Mouse (Mus musculus): ENCODE results near the gene Rplp2. TPM values are rescaled to one million over a fixed set of nuclear protein-coding genes. Genes with fewer than 3 reads are reported as not detected.

Gene Rplp2
- polyA plus RNA-seq, 1 experiment from 2014 or later: 845 TPM

GRCm38 (mm10) chr7:141497600-141497999 lies 50.4 kb downstream of the Rplp2 start:
- 92% methylated on average over 3 of the region's 3 CpGs for WGBS
- ATAC-seq (no peak), DNase-seq (ENCODE audit: low spot score) (no peak)
- H3K27ac ChIP-seq (ENCODE audit: low read depth, low read length): no peak overlapping the region
- H3K4me2 ChIP-seq (ENCODE audit: low read length): no peak overlapping the region
- H3K4me3 ChIP-seq (ENCODE audit: low read depth, low read length): no peak overlapping the region
- no peaks in the 10 kb centered on the region for H3K27me3 ChIP-seq (replicated peaks; ENCODE audit: control insufficient read depth, insufficient read depth, low read length)
- H3K36me3 ChIP-seq (ENCODE audit: control insufficient read depth, insufficient read depth, low read length): peaks cover 20% of the 10 kb centered on the region; the same call in 1 of the 2 replicates
- H3K4me1 ChIP-seq (ENCODE audit: control insufficient read depth, insufficient read depth, low read length): no peaks in the 10 kb centered on the region
- H3K9me3 ChIP-seq (replicated peaks; ENCODE audit: control insufficient read depth, low read length): no peaks in the 10 kb centered on the region
- no peak overlapping the region for H3K9ac ChIP-seq (ENCODE audit: low read length)

Other genes with a start within 250 kb of the Rplp2 start
- 0.94 and 0.95 TPM in 2 replicates for gene Lmntd2, start 233.3 kb upstream of the Rplp2 start, polyA plus RNA-seq (2014; fragmentation: Nextera tagmentation; extraction: Ambion mirVana)
- gene Rassf7, start 231.5 kb upstream of the Rplp2 start, polyA plus RNA-seq (2014; fragmentation: Nextera tagmentation; extraction: Ambion mirVana): 23.7 and 23.8 TPM in 2 replicates
- 64.2 and 78.8 TPM in 2 replicates for gene Phrf1, start 218.6 kb upstream of the Rplp2 start, polyA plus RNA-seq (2014; fragmentation: Nextera tagmentation; extraction: Ambion mirVana)
- 0.97 and 1.0 TPM in 2 replicates for gene Irf7, start 180.9 kb upstream of the Rplp2 start, polyA plus RNA-seq (2014; fragmentation: Nextera tagmentation; extraction: Ambion mirVana)
- not detected in 2 replicates for gene Cdhr5, start 170.6 kb upstream of the Rplp2 start, polyA plus RNA-seq (2014; fragmentation: Nextera tagmentation; extraction: Ambion mirVana)
- gene Sct, start 168.2 kb upstream of the Rplp2 start, polyA plus RNA-seq (2014; fragmentation: Nextera tagmentation; extraction: Ambion mirVana): 1.5 and 2.6 TPM in 2 replicates
- 0.37 and 0.68 TPM in 2 replicates for gene Drd4, start 155.4 kb upstream of the Rplp2 start, polyA plus RNA-seq (2014; fragmentation: Nextera tagmentation; extraction: Ambion mirVana)
- gene Deaf1, start 119.7 kb upstream of the Rplp2 start, polyA plus RNA-seq (2014; fragmentation: Nextera tagmentation; extraction: Ambion mirVana): 118 and 143 TPM in 2 replicates
- gene Tmem80, start 119.6 kb upstream of the Rplp2 start, polyA plus RNA-seq (2014; fragmentation: Nextera tagmentation; extraction: Ambion mirVana): 39.1 and 41.0 TPM in 2 replicates
- gene Eps8l2, start 108.5 kb upstream of the Rplp2 start, polyA plus RNA-seq (2014; fragmentation: Nextera tagmentation; extraction: Ambion mirVana): 0.25 and 0.67 TPM in 2 replicates
- 418 and 419 TPM in 2 replicates for gene Taldo1, start 55.2 kb upstream of the Rplp2 start, polyA plus RNA-seq (2014; fragmentation: Nextera tagmentation; extraction: Ambion mirVana)
- gene Gatd1, start 33.2 kb upstream of the Rplp2 start, polyA plus RNA-seq (2014; fragmentation: Nextera tagmentation; extraction: Ambion mirVana): 41.7 and 43.4 TPM in 2 replicates
- gene Cend1, start 17.9 kb upstream of the Rplp2 start, polyA plus RNA-seq (2014; fragmentation: Nextera tagmentation; extraction: Ambion mirVana): 21.3 and 25.1 TPM in 2 replicates
- 56.0 and 81.6 TPM in 2 replicates for gene Slc25a22, start 9.5 kb upstream of the Rplp2 start, polyA plus RNA-seq (2014; fragmentation: Nextera tagmentation; extraction: Ambion mirVana)
- gene Pidd1, start 3.3 kb upstream of the Rplp2 start, polyA plus RNA-seq (2014; fragmentation: Nextera tagmentation; extraction: Ambion mirVana): 5.4 and 5.6 TPM in 2 replicates
- 16.3 and 20.5 TPM in 2 replicates for gene Pnpla2, start 7.8 kb downstream of the Rplp2 start, polyA plus RNA-seq (2014; fragmentation: Nextera tagmentation; extraction: Ambion mirVana)
- 3.0 and 4.3 TPM in 2 replicates for gene Cracr2b, start 13.7 kb downstream of the Rplp2 start, polyA plus RNA-seq (2014; fragmentation: Nextera tagmentation; extraction: Ambion mirVana)
- 56.8 and 60.4 TPM in 2 replicates for gene Cd151, start 20.0 kb downstream of the Rplp2 start, polyA plus RNA-seq (2014; fragmentation: Nextera tagmentation; extraction: Ambion mirVana)
- 72.2 and 79.3 TPM in 2 replicates for gene Polr2l, start 27.8 kb downstream of the Rplp2 start, polyA plus RNA-seq (2014; fragmentation: Nextera tagmentation; extraction: Ambion mirVana)
- 29.9 and 30.9 TPM in 2 replicates for gene Tspan4, start 27.9 kb downstream of the Rplp2 start, polyA plus RNA-seq (2014; fragmentation: Nextera tagmentation; extraction: Ambion mirVana)
- gene Chid1, start 92.5 kb downstream of the Rplp2 start, polyA plus RNA-seq (2014; fragmentation: Nextera tagmentation; extraction: Ambion mirVana): 32.7 and 37.1 TPM in 2 replicates
- 72.4 and 83.6 TPM in 2 replicates for gene Ap2a2, start 114.8 kb downstream of the Rplp2 start, polyA plus RNA-seq (2014; fragmentation: Nextera tagmentation; extraction: Ambion mirVana)
- 0.09 and 0.16 TPM in 2 replicates for gene Muc6, start 207.9 kb downstream of the Rplp2 start, polyA plus RNA-seq (2014; fragmentation: Nextera tagmentation; extraction: Ambion mirVana)
- not detected in 2 replicates for gene Muc2, start 243.0 kb downstream of the Rplp2 start, polyA plus RNA-seq (2014; fragmentation: Nextera tagmentation; extraction: Ambion mirVana)